Mouse (Mus musculus) embryonic facial prominence, embryonic 12.5 days (tissue): ENCODE measurements at regions not wholly inside any gene's neighbourhood (a gene's known extent, or its start where the extent isn't known, plus 50 kb on each side); places are given as distances from the start of the nearest gene placed in this dataset.

Experiments
- ATAC-seq: fragments of 200-750 bp; cut with Nextera tagmentation; 2 replicates; pipeline ENCODE4 v1.8.0; 2017; ENCODE audit not compliant: insufficient number of reproducible peaks, insufficient read depth, low FRiP score, low TSS enrichment
- H3K27ac ChIP-seq: fragments of 300-500 bp; sonication (generic); 2 replicates; pipeline ENCODE4 v1.5.1; 2016; ENCODE audit warnings: mild to moderate bottlenecking
- H3K27me3 ChIP-seq: fragments of 300-500 bp; sonication (generic); 2 replicates; pipeline ENCODE4 v1.6.1; 2016; ENCODE audit warnings: mild to moderate bottlenecking, moderate library complexity
- H3K36me3 ChIP-seq: fragments of 300-500 bp; sonication (generic); 2 replicates; pipeline ENCODE4 v1.6.1; 2016; ENCODE audit warnings: mild to moderate bottlenecking
- H3K4me1 ChIP-seq: fragments of 300-500 bp; sonication (generic); 2 replicates; pipeline ENCODE4 v1.6.1; 2016
- H3K4me2 ChIP-seq: fragments of 300-500 bp; sonication (generic); replicated peaks from 2 replicates; pipeline ENCODE4 v1.6.1; 2016; ENCODE audit warnings: mild to moderate bottlenecking, moderate library complexity
- H3K4me3 ChIP-seq: fragments of 300-500 bp; sonication (generic); 2 replicates; pipeline ENCODE4 v1.5.1; 2016; ENCODE audit warnings: mild to moderate bottlenecking
- H3K9ac ChIP-seq: fragments of 300-500 bp; sonication (generic); 2 replicates; pipeline ENCODE4 v1.6.1; 2016; ENCODE audit warnings: mild to moderate bottlenecking, moderate library complexity
- H3K9me3 ChIP-seq: fragments of 300-500 bp; sonication (generic); 2 replicates; pipeline ENCODE4 v1.6.1; 2016; ENCODE audit warnings: mild to moderate bottlenecking, moderate library complexity
- WGBS: fragments of 180-500 bp; shearing (Covaris S2); methylation state at CpG from one replicate; pipeline ENCODE4 v1.1.7; 2016; 5-methylcytosine and 5-hydroxymethylcytosine counted together

GRCm38 (mm10) chr13:91344139-91344538, 115.9 kb upstream of the Ssbp2 start:
- no peaks in the 10 kb centered on the region for H3K36me3 ChIP-seq
- H3K27me3 ChIP-seq = no peaks in the 10 kb centered on the region
- H3K9me3 ChIP-seq = 0 out of 2 replicates have a peak, but pooled peaks cover 5% of the 10 kb centered on the region
- H3K27ac ChIP-seq = no peak overlapping the region
- H3K4me3 ChIP-seq = no peak overlapping the region
- 67% methylated on average over 1 of the region's 1 CpGs for WGBS
- no peak for ATAC-seq
- no peak overlapping the region for H3K9ac ChIP-seq
- H3K4me1 ChIP-seq = no peaks in the 10 kb centered on the region
- no peak overlapping the region for H3K4me2 ChIP-seq

- H3K27ac ChIP-seq = no peak overlapping the region
- no peaks in the 10 kb centered on the region for H3K4me1 ChIP-seq
- no peaks in the 10 kb centered on the region for H3K27me3 ChIP-seq
- no peaks in the 10 kb centered on the region for H3K36me3 ChIP-seq
- H3K4me2 ChIP-seq = no peak overlapping the region
- WGBS = 90% methylated on average over 12 of the region's 12 CpGs
- H3K9me3 ChIP-seq = 0 out of 2 replicates have a peak, but pooled peaks cover 5% of the 10 kb centered on the region
- H3K9ac ChIP-seq = no peak overlapping the region
- ATAC-seq = no peak
- H3K4me3 ChIP-seq = no peak overlapping the region
Measured at GRCm38 (mm10) chr13:91348489-91349083, 111.5 kb upstream of the Ssbp2 start.

GRCm38 (mm10) chr13:91352311-91352710, 107.8 kb upstream of the Ssbp2 start:
- no peaks in the 10 kb centered on the region for H3K36me3 ChIP-seq
- no peaks in the 10 kb centered on the region for H3K9me3 ChIP-seq
- H3K27ac ChIP-seq = no peak overlapping the region
- 75% methylated on average over 8 of the region's 8 CpGs for WGBS
- H3K4me2 ChIP-seq = no peak overlapping the region
- no peaks in the 10 kb centered on the region for H3K27me3 ChIP-seq
- no peak overlapping the region for H3K4me3 ChIP-seq
- no peak overlapping the region for H3K9ac ChIP-seq
- no peak for ATAC-seq
- H3K4me1 ChIP-seq = no peaks in the 10 kb centered on the region

GRCm38 (mm10) chr13:91356516-91356915, 103.6 kb upstream of the Ssbp2 start:
- Histone ChIP-seq H3K9ac (no peak overlapping the region), H3K4me1 (no peaks in the 10 kb centered on the region), H3K9me3 (no peaks in the 10 kb centered on the region), H3K4me2 (no peak overlapping the region), H3K27me3 (no peaks in the 10 kb centered on the region), H3K36me3 (no peaks in the 10 kb centered on the region), H3K27ac (no peak overlapping the region), H3K4me3 (no peak overlapping the region)
- ATAC-seq = no peak
- 87% methylated on average over 9 of the region's 9 CpGs for WGBS

GRCm38 (mm10) chr13:91360121-91360520, 100.0 kb upstream of the Ssbp2 start:
- Histone ChIP-seq H3K36me3 (no peaks in the 10 kb centered on the region), H3K4me3 (no peak overlapping the region), H3K27me3 (no peaks in the 10 kb centered on the region), H3K27ac (no peak overlapping the region), H3K9me3 (no peaks in the 10 kb centered on the region), H3K4me1 (peaks cover 1% of the 10 kb centered on the region; the same call in 1 of the 2 replicates), H3K4me2 (no peak overlapping the region), H3K9ac (no peak overlapping the region)
- 70% methylated on average over 6 of the region's 6 CpGs for WGBS
- no peak for ATAC-seq

- no peak overlapping the region for H3K9ac ChIP-seq
- no peaks in the 10 kb centered on the region for H3K27me3 ChIP-seq
- peak; percentile 48 for ATAC-seq
- 0 out of 2 replicates have a peak overlapping the region, but pooled peaks have one; percentile 50 for H3K27ac ChIP-seq
- H3K9me3 ChIP-seq = no peaks in the 10 kb centered on the region
- 80% methylated on average over 2 of the region's 2 CpGs for WGBS
- H3K4me1 ChIP-seq = peaks cover 28% of the 10 kb centered on the region
- no peaks in the 10 kb centered on the region for H3K36me3 ChIP-seq
- H3K4me3 ChIP-seq = no peak overlapping the region
- H3K4me2 ChIP-seq = no peak overlapping the region
Measured at GRCm38 (mm10) chr13:91365270-91365952, 94.7 kb upstream of the Ssbp2 start.

GRCm38 (mm10) chr13:91366540-91366939, 93.5 kb upstream of the Ssbp2 start:
- Histone ChIP-seq H3K9me3 (no peaks in the 10 kb centered on the region), H3K36me3 (no peaks in the 10 kb centered on the region), H3K27me3 (no peaks in the 10 kb centered on the region), H3K9ac (no peak overlapping the region), H3K4me3 (no peak overlapping the region), H3K27ac (no peak overlapping the region), H3K4me1 (peaks cover 33% of the 10 kb centered on the region), H3K4me2 (no peak overlapping the region)
- no peak for ATAC-seq
- 57% methylated on average over 4 of the region's 4 CpGs for WGBS

- Histone ChIP-seq H3K9ac (no peak overlapping the region), H3K4me2 (no peak overlapping the region), H3K9me3 (no peaks in the 10 kb centered on the region), H3K4me1 (peaks cover 48% of the 10 kb centered on the region), H3K27ac (no peak overlapping the region), H3K27me3 (no peaks in the 10 kb centered on the region), H3K36me3 (no peaks in the 10 kb centered on the region), H3K4me3 (no peak overlapping the region)
- WGBS = 52% methylated on average over 7 of the region's 7 CpGs
- no peak for ATAC-seq
Measured at GRCm38 (mm10) chr13:91367896-91368556, 92.1 kb upstream of the Ssbp2 start.

GRCm38 (mm10) chr13:91368664-91369063, 91.4 kb upstream of the Ssbp2 start:
- peak overlapping the region; percentile 100 for H3K27ac ChIP-seq
- peaks cover 54% of the 10 kb centered on the region for H3K4me1 ChIP-seq
- H3K27me3 ChIP-seq = no peaks in the 10 kb centered on the region
- no peaks in the 10 kb centered on the region for H3K9me3 ChIP-seq
- no peak for ATAC-seq
- H3K4me3 ChIP-seq = no peak overlapping the region
- 26% methylated on average over 7 of the region's 7 CpGs for WGBS
- no peaks in the 10 kb centered on the region for H3K36me3 ChIP-seq
- no peak overlapping the region for H3K9ac ChIP-seq
- 0 out of 2 replicates have a peak overlapping the region, but pooled peaks have one; percentile 25 for H3K4me2 ChIP-seq

- ATAC-seq = no peak
- Histone ChIP-seq H3K4me1 (peaks cover 64% of the 10 kb centered on the region), H3K4me2 (peak overlapping the region; percentile 72), H3K9me3 (no peaks in the 10 kb centered on the region), H3K36me3 (no peaks in the 10 kb centered on the region), H3K9ac (peak overlapping the region; percentile 67; the same call in 1 of the 2 replicates), H3K27ac (peak overlapping the region; percentile 100), H3K27me3 (no peaks in the 10 kb centered on the region), H3K4me3 (no peak overlapping the region)
- WGBS = 30% methylated on average over 3 of the region's 3 CpGs
Measured at GRCm38 (mm10) chr13:91370021-91370420, 90.1 kb upstream of the Ssbp2 start.

- Histone ChIP-seq H3K27me3 (no peaks in the 10 kb centered on the region), H3K27ac (peak overlapping the region; percentile 100), H3K36me3 (no peaks in the 10 kb centered on the region), H3K4me2 (peak overlapping the region; percentile 72), H3K4me3 (peak overlapping the region; percentile 35), H3K4me1 (peaks cover 64% of the 10 kb centered on the region), H3K9me3 (no peaks in the 10 kb centered on the region), H3K9ac (peak overlapping the region; percentile 67)
- WGBS = 3% methylated on average over 11 of the region's 11 CpGs
- 0 out of 2 replicates have a peak, but pooled peaks have one; percentile 18 for ATAC-seq
Measured at GRCm38 (mm10) chr13:91370441-91370840, 89.6 kb upstream of the Ssbp2 start.
